Comparison of ENCODE assay signal across 7 mouse cellular contexts in genomic region chr5:72202016-72202415, GRCm38 (mm10). TPM values are rescaled to one million over a fixed set of nuclear protein-coding genes. Genes with fewer than 3 reads are reported as not detected.
DNase-seq lines count a peak whose midpoint lies in the region; ATAC-seq lines count a peak whose summit lies in the region.

No protein-coding gene starts in this region.

- no peaks in the 10 kb centered on the region for H3K4me1 ChIP-seq in forebrain, embryonic 11.5 days (replicated peaks; ENCODE audit: control insufficient read depth, insufficient read depth, low read length)
- H3K4me1 ChIP-seq in hindbrain, embryonic 12.5 days, result peaks cover 7% of the 10 kb centered on the region; the same call in 1 of the 2 replicates

- ATAC-seq in forebrain, embryonic 11.5 days (replicated peaks; ENCODE audit: low FRiP score), result no peak
- no peak for ATAC-seq in hindbrain, embryonic 12.5 days (ENCODE audit: low FRiP score)

- H3K27ac ChIP-seq in forebrain, embryonic 11.5 days (ENCODE audit: low read depth, low read length), result no peak overlapping the region
- no peak overlapping the region for H3K27ac ChIP-seq in hindbrain, embryonic 12.5 days

- WGBS in forebrain, embryonic 11.5 days, result 36% methylated on average over 10 of the region's 10 CpGs
- WGBS in hindbrain, embryonic 12.5 days, result 43% methylated on average over 10 of the region's 10 CpGs

- no peak overlapping the region for H3K9ac ChIP-seq in forebrain, embryonic 11.5 days (ENCODE audit: low read length)
- no peak overlapping the region for H3K9ac ChIP-seq in hindbrain, embryonic 12.5 days

- peak; percentile 14 for DNase-seq in urinary bladder, postnatal 14 days (ENCODE audit: low spot score)
- no peak for DNase-seq in urinary bladder, adult 2 months (ENCODE audit: low spot score)
- DNase-seq in forebrain, embryonic 11.5 days (ENCODE audit: low spot score), result no peak
- peak; percentile 38 for DNase-seq in lung, postnatal 14 days
- no peak for DNase-seq in left cerebral cortex, postnatal 14 days (ENCODE audit: low spot score in 2 of 2)
- no peak for DNase-seq in ovary, postnatal 10 days (ENCODE audit: low spot score)

- no peaks in the 10 kb centered on the region for H3K27me3 ChIP-seq in forebrain, embryonic 11.5 days (ENCODE audit: control insufficient read depth, insufficient read depth, low read length)
- no peaks in the 10 kb centered on the region for H3K27me3 ChIP-seq in hindbrain, embryonic 12.5 days

- H3K36me3 ChIP-seq in forebrain, embryonic 11.5 days (ENCODE audit: control insufficient read depth, insufficient read depth, low read length), result no peaks in the 10 kb centered on the region
- no peaks in the 10 kb centered on the region for H3K36me3 ChIP-seq in hindbrain, embryonic 12.5 days

- intact Hi-C loops in left cerebral cortex, postnatal 14 days (cut with DNase I), result no loop called here

- 0 out of 2 replicates have a peak overlapping the region, but pooled peaks have one; percentile 5 for H3K4me2 ChIP-seq in forebrain, embryonic 11.5 days (ENCODE audit: low read depth, low read length, severe bottlenecking)
- H3K4me2 ChIP-seq in hindbrain, embryonic 12.5 days (replicated peaks), result peak overlapping the region; percentile 15; the same call in 1 of the 2 replicates

- no peaks in the 10 kb centered on the region for H3K9me3 ChIP-seq in forebrain, embryonic 11.5 days (ENCODE audit: control insufficient read depth, low read length)
- no peaks in the 10 kb centered on the region for H3K9me3 ChIP-seq in hindbrain, embryonic 12.5 days (replicated peaks)

- no peak overlapping the region for H3K4me3 ChIP-seq in forebrain, embryonic 11.5 days (ENCODE audit: low read depth, low read length)
- no peak overlapping the region for H3K4me3 ChIP-seq in hindbrain, embryonic 12.5 days

RNA-seq across cellular contexts. Expression of gene Commd8, which starts 34.0 kb away (rescaled TPM):
- polyA plus RNA-seq in urinary bladder, adult 2 months (2012; rRNA removed), result 78.9 and 81.5 TPM in 2 replicates
- polyA plus RNA-seq in forebrain, embryonic 11.5 days (2014; fragmentation: Nextera tagmentation; extraction: Ambion mirVana), result 146 and 170 TPM in 2 replicates
- polyA plus RNA-seq in hindbrain, embryonic 12.5 days (2016; fragmentation: Nextera tagmentation; extraction: Ambion mirVana), result 155 and 175 TPM in 2 replicates
- total RNA-seq in left cerebral cortex, postnatal 14 days (2021), result 10 to 100 TPM; 84.4 to 93.5 TPM

Comparison
In these comparisons a context has a peak if more than half of its experiments do, and no peak if none do; other contexts are left out.
1. DNase-seq: peak in urinary bladder, postnatal 14 days (single experiment) and lung, postnatal 14 days (single experiment); none in urinary bladder, adult 2 months (single experiment), forebrain, embryonic 11.5 days (single experiment), left cerebral cortex, postnatal 14 days (0 of 2) and ovary, postnatal 10 days (single experiment).